Mouse (Mus musculus): ENCODE results near the gene Fgfrl1. TPM values are rescaled to one million over a fixed set of nuclear protein-coding genes. Genes with fewer than 3 reads are reported as not detected.

The Fgfrl1 gene
- polyA plus RNA-seq, 1 experiment from 2014 or later: 29.4 TPM

- WGBS: under 1% methylated on average over 42 of the region's 43 CpGs
- Histone ChIP-seq H3K9me3 (replicated peaks) (no peaks in the 10 kb centered on the region), H3K27me3 (peaks cover 25% of the 10 kb centered on the region), H3K27ac (no peak overlapping the region), H3K9ac (peak overlapping the region; percentile 81), H3K4me3 (peak overlapping the region; percentile 87), H3K4me1 (peaks cover 49% of the 10 kb centered on the region), H3K4me2 (replicated peaks) (peak overlapping the region; percentile 95), H3K36me3 (no peaks in the 10 kb centered on the region)
- ATAC-seq (ENCODE audit: low FRiP score): peak; percentile 95
These were observed 1.7 kb downstream of the Fgfrl1 start for GRCm38 (mm10) chr5:108693872-108694288.

- WGBS: under 1% methylated on average over 84 of the region's 99 CpGs
- Histone ChIP-seq H3K36me3 (no peaks in the 10 kb centered on the region), H3K27me3 (peaks cover 25% of the 10 kb centered on the region), H3K9me3 (replicated peaks) (no peaks in the 10 kb centered on the region), H3K9ac (peak overlapping the region; percentile 81), H3K4me3 (peak overlapping the region; percentile 87), H3K27ac (no peak overlapping the region), H3K4me1 (peaks cover 51% of the 10 kb centered on the region), H3K4me2 (replicated peaks) (peak overlapping the region; percentile 95)
- ATAC-seq (ENCODE audit: low FRiP score): peak; percentile 58
These were observed 2.4 kb downstream of the Fgfrl1 start for GRCm38 (mm10) chr5:108694352-108695261.

- Histone ChIP-seq H3K27me3 (peaks cover 25% of the 10 kb centered on the region), H3K4me1 (peaks cover 64% of the 10 kb centered on the region), H3K4me2 (replicated peaks) (peak overlapping the region; percentile 95), H3K9me3 (replicated peaks) (no peaks in the 10 kb centered on the region), H3K9ac (no peak overlapping the region), H3K4me3 (no peak overlapping the region), H3K27ac (no peak overlapping the region), H3K36me3 (no peaks in the 10 kb centered on the region)
- no peak for ATAC-seq (ENCODE audit: low FRiP score)
- WGBS: 94% methylated on average over 12 of the region's 12 CpGs
These were observed 3.7 kb downstream of the Fgfrl1 start for GRCm38 (mm10) chr5:108695861-108696260.

- no peaks in the 10 kb centered on the region for H3K9me3 ChIP-seq (replicated peaks)
- ATAC-seq (ENCODE audit: low FRiP score): no peak
- no peak overlapping the region for H3K4me3 ChIP-seq
- no peak overlapping the region for H3K9ac ChIP-seq
- H3K27ac ChIP-seq: peak overlapping the region; percentile 35; the same call in 1 of the 2 replicates
- H3K4me1 ChIP-seq: peaks cover 68% of the 10 kb centered on the region
- H3K4me2 ChIP-seq (replicated peaks): no peak overlapping the region
- no peaks in the 10 kb centered on the region for H3K36me3 ChIP-seq
- peaks cover 21% of the 10 kb centered on the region for H3K27me3 ChIP-seq
- 83% methylated on average over 3 of the region's 3 CpGs for WGBS
These were observed 4.4 kb downstream of the Fgfrl1 start for GRCm38 (mm10) chr5:108696542-108696941.

GRCm38 (mm10) chr5:108697341-108697753 is 5.2 kb downstream of the Fgfrl1 start:
- H3K36me3 ChIP-seq: no peaks in the 10 kb centered on the region
- no peak overlapping the region for H3K9ac ChIP-seq
- WGBS: 10% methylated on average over 4 of the region's 4 CpGs
- peaks cover 13% of the 10 kb centered on the region for H3K27me3 ChIP-seq
- H3K27ac ChIP-seq: peak overlapping the region; percentile 62
- 0 out of 2 replicates have a peak overlapping the region, but pooled peaks have one; percentile 11 for H3K4me2 ChIP-seq (replicated peaks)
- peak; percentile 12; the same call in 1 of the 2 replicates for ATAC-seq (ENCODE audit: low FRiP score)
- H3K4me3 ChIP-seq: no peak overlapping the region
- no peaks in the 10 kb centered on the region for H3K9me3 ChIP-seq (replicated peaks)
- peaks cover 68% of the 10 kb centered on the region for H3K4me1 ChIP-seq

GRCm38 (mm10) chr5:108700346-108700745 is 8.2 kb downstream of the Fgfrl1 start:
- no peaks in the 10 kb centered on the region for H3K9me3 ChIP-seq (replicated peaks)
- 62% methylated on average over 3 of the region's 3 CpGs for WGBS
- no peak overlapping the region for H3K4me3 ChIP-seq
- peaks cover 8% of the 10 kb centered on the region for H3K36me3 ChIP-seq
- no peak overlapping the region for H3K9ac ChIP-seq
- peak overlapping the region; percentile 45; the same call in 1 of the 2 replicates for H3K27ac ChIP-seq
- H3K27me3 ChIP-seq: no peaks in the 10 kb centered on the region
- ATAC-seq (ENCODE audit: low FRiP score): no peak
- H3K4me2 ChIP-seq (replicated peaks): no peak overlapping the region
- H3K4me1 ChIP-seq: peaks cover 48% of the 10 kb centered on the region

GRCm38 (mm10) chr5:108701341-108702021 is 9.3 kb downstream of the Fgfrl1 start:
- Histone ChIP-seq H3K4me2 (replicated peaks) (no peak overlapping the region), H3K36me3 (peaks cover 19% of the 10 kb centered on the region), H3K9me3 (replicated peaks) (no peaks in the 10 kb centered on the region), H3K9ac (no peak overlapping the region), H3K27ac (0 out of 2 replicates have a peak overlapping the region, but pooled peaks have one; percentile 45), H3K27me3 (no peaks in the 10 kb centered on the region), H3K4me1 (peaks cover 38% of the 10 kb centered on the region), H3K4me3 (no peak overlapping the region)
- 65% methylated on average over 10 of the region's 10 CpGs for WGBS
- no peak for ATAC-seq (ENCODE audit: low FRiP score)

- H3K4me2 ChIP-seq (replicated peaks): no peak overlapping the region
- H3K4me1 ChIP-seq: peaks cover 21% of the 10 kb centered on the region
- H3K27me3 ChIP-seq: no peaks in the 10 kb centered on the region
- H3K27ac ChIP-seq: no peak overlapping the region
- 84% methylated on average over 12 of the region's 12 CpGs for WGBS
- no peaks in the 10 kb centered on the region for H3K9me3 ChIP-seq (replicated peaks)
- H3K4me3 ChIP-seq: no peak overlapping the region
- no peak overlapping the region for H3K9ac ChIP-seq
- ATAC-seq (ENCODE audit: low FRiP score): 0 out of 2 replicates have a peak, but pooled peaks have one; percentile 2
- peaks cover 29% of the 10 kb centered on the region for H3K36me3 ChIP-seq
These were observed 11.8 kb downstream of the Fgfrl1 start for GRCm38 (mm10) chr5:108703754-108704626.

- Histone ChIP-seq H3K9ac (no peak overlapping the region), H3K27me3 (no peaks in the 10 kb centered on the region), H3K36me3 (peaks cover 29% of the 10 kb centered on the region), H3K4me2 (replicated peaks) (no peak overlapping the region), H3K9me3 (replicated peaks) (no peaks in the 10 kb centered on the region), H3K27ac (no peak overlapping the region), H3K4me1 (no peaks in the 10 kb centered on the region), H3K4me3 (no peak overlapping the region)
- WGBS: 83% methylated on average over 2 of the region's 2 CpGs
- ATAC-seq (ENCODE audit: low FRiP score): no peak
These were observed 15.6 kb downstream of the Fgfrl1 start for GRCm38 (mm10) chr5:108707758-108708157.

- ATAC-seq (ENCODE audit: low FRiP score): no peak
- 100% methylated on average over 1 of the region's 1 CpGs for WGBS
- Histone ChIP-seq H3K4me1 (no peaks in the 10 kb centered on the region), H3K36me3 (peaks cover 29% of the 10 kb centered on the region), H3K9me3 (replicated peaks) (no peaks in the 10 kb centered on the region), H3K4me3 (no peak overlapping the region), H3K27ac (no peak overlapping the region), H3K4me2 (replicated peaks) (no peak overlapping the region), H3K9ac (no peak overlapping the region), H3K27me3 (no peaks in the 10 kb centered on the region)
These were observed 16.2 kb downstream of the Fgfrl1 start for GRCm38 (mm10) chr5:108708419-108708818.

- WGBS: 68% methylated on average over 6 of the region's 6 CpGs
- Histone ChIP-seq H3K4me2 (replicated peaks) (no peak overlapping the region), H3K36me3 (peaks cover 29% of the 10 kb centered on the region), H3K9ac (no peak overlapping the region), H3K4me3 (no peak overlapping the region), H3K27me3 (no peaks in the 10 kb centered on the region), H3K9me3 (replicated peaks) (no peaks in the 10 kb centered on the region), H3K4me1 (no peaks in the 10 kb centered on the region), H3K27ac (no peak overlapping the region)
- ATAC-seq (ENCODE audit: low FRiP score): no peak
These were observed 17.0 kb downstream of the Fgfrl1 start for GRCm38 (mm10) chr5:108708981-108709731.

Data from hindbrain, embryonic 12.5 days (tissue).